Mouse (Mus musculus) MEL (cell line): ENCODE measurements around the gene Adar. TPM values are rescaled to one million over a fixed set of nuclear protein-coding genes. Genes with fewer than 3 reads are reported as not detected.
A peak's percentile ranks its signal among the peaks of the same experiment; 100 is the strongest.

Source experiments
- DNase-seq: peaks from one replicate; pipeline ENCODE4 v3.0.0; 2011; ENCODE audit warnings: low read depth, low spot score
- H3K27ac ChIP-seq: 2 replicates; pipeline ENCODE4 v1.5.1; 2012; ENCODE audit warnings: low read depth, mild to moderate bottlenecking, control low read depth, low read length, moderate library complexity; ENCODE audit not compliant: control insufficient read depth
- H3K27me3 ChIP-seq, 2 experiments: fragments of 150-350 bp in 1 of 2; sonication (generic) in 1 of 2; 2 replicates each; pipeline ENCODE4 v1.6.1; 2012; ENCODE audit warnings: low read length in 2 of 2, mild to moderate bottlenecking in 2 of 2, improper control_type of control experiment in 1 of 2, moderate library complexity in 1 of 2; ENCODE audit not compliant: insufficient read depth in 2 of 2, control insufficient read depth in 1 of 2
- H3K36me3 ChIP-seq, 2 experiments: 2 replicates each; pipeline ENCODE4 v1.6.1; 2012 to 2014; ENCODE audit warnings: low read length in 2 of 2, improper control_type of control experiment in 1 of 2, inconsistent platforms in 1 of 2, mild to moderate bottlenecking in 1 of 2; ENCODE audit not compliant: insufficient read depth in 2 of 2, control insufficient read depth in 1 of 2
- H3K4me1 ChIP-seq, 2 experiments: fragments of 150-350 bp in 1 of 2; sonication (generic) in 1 of 2; 2 replicates each; pipeline ENCODE4 v1.6.1; 2012; ENCODE audit warnings: low read length in 2 of 2, improper control_type of control experiment in 1 of 2, mild to moderate bottlenecking in 1 of 2; ENCODE audit not compliant: insufficient read depth in 2 of 2, control insufficient read depth in 1 of 2
- H3K4me3 ChIP-seq, 2 experiments: fragments of 150-350 bp in 1 of 2; sonication (generic) in 1 of 2; 2 replicates each; pipeline ENCODE4 v1.5.1; 2012; ENCODE audit warnings: low read depth in 2 of 2, low read length in 2 of 2, mild to moderate bottlenecking in 2 of 2, moderate library complexity in 2 of 2, control low read depth in 1 of 2, improper control_type of control experiment in 1 of 2; ENCODE audit not compliant: control insufficient read depth in 1 of 2, insufficient read depth in 1 of 2
- H3K79me2 ChIP-seq: 2 replicates; pipeline ENCODE4 v1.6.1; 2012; ENCODE audit warnings: mild to moderate bottlenecking, low read length, moderate library complexity; ENCODE audit not compliant: control insufficient read depth, poor library complexity, insufficient read depth
- H3K9ac ChIP-seq: 2 replicates; pipeline ENCODE4 v1.6.1; 2012; ENCODE audit warnings: low read depth, mild to moderate bottlenecking, control low read depth, low read length, moderate library complexity; ENCODE audit not compliant: control insufficient read depth, poor library complexity, severe bottlenecking
- H3K9me3 ChIP-seq: fragments of 150-350 bp; sonication (generic); replicated peaks from 2 replicates; pipeline ENCODE4 v1.6.1; 2012; ENCODE audit warnings: mild to moderate bottlenecking, low read length, improper control_type of control experiment, moderate library complexity; ENCODE audit not compliant: insufficient read depth
- CTCF ChIP-seq, 3 experiments: IDR thresholded peaks in 2 of 3; conservative IDR thresholded peaks in 1 of 3; 2 replicates each; pipeline ENCODE4 v1.5.1; 2011 to 2012; ENCODE audit warnings: low read length in 3 of 3, low read depth in 2 of 3, mild to moderate bottlenecking in 2 of 3, improper control_type of control experiment in 1 of 3, inconsistent platforms in 1 of 3, mixed read lengths in 1 of 3, moderate library complexity in 1 of 3; ENCODE audit not compliant: control insufficient read depth in 1 of 3, insufficient read depth in 1 of 3, poor library complexity in 1 of 3, severe bottlenecking in 1 of 3
- E2F4 ChIP-seq: IDR thresholded peaks from 2 replicates; pipeline ENCODE4 v1.6.1; 2011; ENCODE audit warnings: low read depth, low read length, improper control_type of control experiment, borderline replicate concordance
- ELF1 ChIP-seq: IDR thresholded peaks from 2 replicates; pipeline ENCODE4 v1.6.1; 2014; ENCODE audit warnings: low read depth, mild to moderate bottlenecking, inconsistent platforms, low read length, improper control_type of control experiment, moderate library complexity
- GATA1 ChIP-seq: IDR thresholded peaks from 2 replicates; pipeline ENCODE4 v1.6.1; 2011; ENCODE audit warnings: low read depth, low read length, improper control_type of control experiment
- MYB ChIP-seq: IDR thresholded peaks from 2 replicates; pipeline ENCODE4 v1.6.1; 2011; ENCODE audit warnings: mild to moderate bottlenecking, low read depth, low read length, improper control_type of control experiment
- POLR2AphosphoS2 ChIP-seq: IDR thresholded peaks from 2 replicates; pipeline ENCODE4 v1.6.1; 2011; ENCODE audit warnings: low read length, improper control_type of control experiment
- POLR2AphosphoS5 ChIP-seq: IDR thresholded peaks from 2 replicates; pipeline ENCODE4 v1.6.1; 2012; ENCODE audit warnings: low read depth, borderline replicate concordance, mild to moderate bottlenecking, inconsistent platforms, low read length, moderate library complexity, mixed read lengths
- RAD21 ChIP-seq: IDR thresholded peaks from 2 replicates; pipeline ENCODE4 v1.6.1; 2011; ENCODE audit warnings: mild to moderate bottlenecking, low read depth, low read length, improper control_type of control experiment
- SIN3A ChIP-seq: IDR thresholded peaks from 2 replicates; pipeline ENCODE4 v1.6.1; 2012; ENCODE audit warnings: low read length, improper control_type of control experiment, inconsistent platforms
- SMC3 ChIP-seq: IDR thresholded peaks from 2 replicates; pipeline ENCODE4 v1.6.1; 2011; ENCODE audit warnings: low read depth, low read length, improper control_type of control experiment
- TCF12 ChIP-seq: IDR thresholded peaks from 2 replicates; pipeline ENCODE4 v1.6.1; 2014; ENCODE audit warnings: low read depth, mild to moderate bottlenecking, inconsistent platforms, low read length, improper control_type of control experiment, moderate library complexity
- USF1 ChIP-seq: IDR thresholded peaks from 2 replicates; pipeline ENCODE4 v1.6.1; 2014; ENCODE audit warnings: low read depth, mild to moderate bottlenecking, inconsistent platforms, low read length, improper control_type of control experiment, moderate library complexity
- ZKSCAN1 ChIP-seq: IDR thresholded peaks from 2 replicates; pipeline ENCODE4 v1.6.1; 2012; ENCODE audit warnings: low read depth, mild to moderate bottlenecking, inconsistent platforms, low read length, improper control_type of control experiment, moderate library complexity
- ZNF384 ChIP-seq: IDR thresholded peaks from 2 replicates; pipeline ENCODE4 v1.6.1; 2012; ENCODE audit warnings: low read depth, mild to moderate bottlenecking, inconsistent platforms, low read length, improper control_type of control experiment
- polyA plus RNA-seq, 2 experiments: library from polyadenylated mRNA; stranded (reverse) in 1 of 2; unstranded in 1 of 2; fragments of >175 nt in 1 of 2; fragments of >200 nt in 1 of 2; gene quantifications; 2 replicates each; pipeline versions ENCODE4 v1.2.1 to v1.2.4; 2012; ENCODE audit warnings: low replicate concordance in 2 of 2, low read depth in 1 of 2; ENCODE audit not compliant: insufficient read length in 2 of 2, insufficient read depth in 1 of 2, missing spikeins in 1 of 2
- total RNA-seq: library from RNA; depleted of rRNA; stranded (reverse); fragments of 300-350 nt; gene quantifications from 2 replicates; pipeline ENCODE4 v1.2.3, GENCODE M21; 2012

Gene Adar
- total and polyA plus RNA-seq, 3 experiments: 26.7 to 124 (median 45.1) TPM

GRCm38 (mm10) chr3:89786275-89786674 is 71.5 kb downstream of the Adar start:
- Histone ChIP-seq H3K27ac (no peak overlapping the region), H3K9ac (no peak overlapping the region), H3K4me3 (no peak overlapping the region), H3K36me3 (peaks cover 0 to 6% of the 10 kb centered on the region in 2 experiments; a peak in 2 of 4 replicates), H3K9me3 (no peaks in the 10 kb centered on the region), H3K4me1 (peaks cover 0 to 5% of the 10 kb centered on the region in 2 experiments; a peak in 1 of 4 replicates), H3K79me2 (no peaks in the 10 kb centered on the region), H3K27me3 (peaks cover 0 to 1% of the 10 kb centered on the region in 2 experiments)
- DNase-seq: no peak
- TF ChIP-seq MYB: no peak
- no peak for TF ChIP-seq SIN3A
- no peak for TF ChIP-seq POLR2AphosphoS2
- no peak for TF ChIP-seq E2F4
- TF ChIP-seq ZNF384: no peak

- no peak overlapping the region for H3K4me3 ChIP-seq
- no peaks in the 10 kb centered on the region for H3K79me2 ChIP-seq
- H3K9me3 ChIP-seq: no peaks in the 10 kb centered on the region
- peaks cover 0 to 1% of the 10 kb centered on the region in 2 experiments for H3K27me3 ChIP-seq
- H3K4me1 ChIP-seq: peaks cover 0 to 5% of the 10 kb centered on the region in 2 experiments; a peak in 1 of 4 replicates
- H3K9ac ChIP-seq: no peak overlapping the region
- no peak overlapping the region for H3K27ac ChIP-seq
- no peaks in the 10 kb centered on the region for H3K36me3 ChIP-seq
- no peak for DNase-seq
- TF ChIP-seq POLR2AphosphoS5 (no peak), CTCF (IDR thresholded peaks at IDR 0.05 in 2 of 3, conservative IDR thresholded peaks at IDR 0.05 in 1 of 3; ENCODE audit: control insufficient read depth in 1 of 3, insufficient read depth in 1 of 3, low read depth in 2 of 3, low read length in 3 of 3, poor library complexity in 1 of 3, severe bottlenecking in 1 of 3) (0 out of 6 replicates have a peak, but pooled peaks of 1 of the 3 experiments have one; percentile 25), ZKSCAN1 (no peak)
These were observed 74.0 kb downstream of the Adar start for GRCm38 (mm10) chr3:89788680-89789352.

- Histone ChIP-seq H3K4me3 (no peak overlapping the region), H3K27me3 (no peaks in the 10 kb centered on the region; a peak in 1 of 4 replicates), H3K4me1 (peaks cover 0 to 14% of the 10 kb centered on the region in 2 experiments; a peak in 2 of 4 replicates), H3K27ac (no peak overlapping the region), H3K79me2 (no peaks in the 10 kb centered on the region), H3K36me3 (peaks cover 0 to 4% of the 10 kb centered on the region in 2 experiments; a peak in 1 of 4 replicates), H3K9me3 (no peaks in the 10 kb centered on the region), H3K9ac (no peak overlapping the region)
- TF ChIP-seq USF1 (no peak), SIN3A (no peak), TCF12 (no peak), POLR2AphosphoS5 (no peak), SMC3 (peak; percentile 40), CTCF (IDR thresholded peaks at IDR 0.05 in 2 of 3, conservative IDR thresholded peaks at IDR 0.05 in 1 of 3; ENCODE audit: control insufficient read depth in 1 of 3, insufficient read depth in 1 of 3, low read depth in 2 of 3, low read length in 3 of 3, poor library complexity in 1 of 3, severe bottlenecking in 1 of 3) (peak in 2 of 3 experiments; percentile 38 to 45; a peak in 4 of 6 replicates), RAD21 (peak; percentile 31), ELF1 (no peak), GATA1 (no peak)
- DNase-seq: no peak
These were observed 79.8 kb downstream of the Adar start for GRCm38 (mm10) chr3:89794616-89795015.
